Mouse (Mus musculus) E14TG2a.4 (cell line): ENCODE measurements at regions not wholly inside any gene's neighbourhood (a gene's known extent, or its start where the extent isn't known, plus 50 kb on each side); places are given as distances from the start of the nearest gene placed in this dataset.

ENCODE experiments used
- CTCF ChIP-seq: conservative IDR thresholded peaks from 2 replicates; pipeline ENCODE4 v1.5.1; 2014; ENCODE audit warnings: low read length
- NANOG ChIP-seq: IDR thresholded peaks from 2 replicates; pipeline ENCODE4 v1.6.1; 2014; ENCODE audit warnings: borderline replicate concordance, low read length, mixed read lengths

DNA sequence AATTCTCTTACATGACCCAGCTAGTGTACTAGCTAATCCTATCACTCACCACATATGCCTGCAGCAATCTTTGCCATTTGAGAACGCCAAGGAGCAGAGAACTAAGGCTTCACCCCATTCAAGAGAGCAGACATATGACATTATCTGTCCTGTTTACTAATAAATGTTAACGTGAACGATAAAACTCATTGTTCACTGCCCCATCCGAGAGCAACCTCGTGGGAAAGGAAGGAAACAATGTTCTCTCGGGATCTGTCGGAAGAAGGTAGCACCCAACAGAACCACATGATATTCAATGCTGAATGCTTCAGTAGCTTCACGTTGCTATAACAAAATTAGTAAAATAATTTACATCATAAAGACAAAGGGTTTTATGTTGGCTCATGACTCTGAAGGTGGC, 163.6 kb downstream of the Qdpr start:
- TF ChIP-seq CTCF (no peak), NANOG (no peak)
